Mouse (Mus musculus) heart, adult 18-20 months (tissue): ENCODE measurements at regions not wholly inside any gene's neighbourhood (a gene's known extent, or its start where the extent isn't known, plus 50 kb on each side); places are given as distances from the start of the nearest gene placed in this dataset.
"Not testable (repeated sequence)": the region's sequence is repeated elsewhere in the genome, so short reads cannot be mapped to it uniquely, and the experiment has no call there.

ENCODE experiments used
- DNase-seq, 2 experiments: peaks; one replicate each; pipeline ENCODE4 v3.0.0; 2021 to 2022; ENCODE audit warnings: mixed read lengths in 1 of 2

DNA sequence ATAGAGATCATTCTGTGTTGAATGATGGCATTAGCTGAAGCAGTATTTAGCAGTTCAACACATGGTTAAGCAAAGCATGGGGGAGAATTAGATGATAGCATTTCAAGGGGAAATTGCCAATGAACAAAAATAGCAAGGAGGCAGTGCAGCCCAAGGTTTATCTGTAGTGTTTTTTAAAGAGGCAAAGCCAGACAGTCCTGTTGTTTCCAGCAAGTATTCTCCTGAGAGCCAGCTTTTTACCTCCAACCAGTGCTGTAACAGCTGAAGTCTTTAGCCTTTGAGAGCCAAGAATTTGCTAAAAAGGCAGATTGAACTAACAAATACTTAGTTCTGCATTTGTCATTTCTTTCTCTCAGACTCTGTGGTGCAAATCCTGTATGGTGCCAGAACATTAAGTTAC, 305.1 kb upstream of the Arx start:
- peak; percentile 14 to 53 for DNase-seq

GRCm38 (mm10) chrX:93002236-93002976, 283.8 kb upstream of the Arx start:
- DNase-seq, result no peak

DNA sequence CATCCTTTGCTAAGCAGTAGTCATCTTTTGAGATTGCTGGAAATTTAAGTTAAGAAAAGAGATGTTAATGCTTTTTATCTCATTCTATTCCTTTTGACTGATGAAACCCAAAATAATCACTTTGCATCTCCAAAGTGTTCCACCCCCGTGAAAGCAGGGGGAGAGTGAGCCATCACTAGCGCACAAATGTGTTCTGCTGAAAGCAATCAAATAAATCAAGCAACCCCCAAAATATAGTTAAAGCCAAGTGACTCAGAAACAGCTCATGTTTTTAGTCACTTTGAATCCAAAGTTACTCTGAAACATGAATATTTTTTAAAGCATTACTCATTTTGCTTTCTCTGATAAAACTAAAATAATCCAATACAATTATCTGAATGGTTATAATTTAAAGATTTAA, 279.6 kb upstream of the Arx start:
- DNase-seq, result no peak

GRCm38 (mm10) chrX:93011578-93011977, 274.7 kb upstream of the Arx start:
- no peak for DNase-seq

- peak; percentile 8 to 38 for DNase-seq
Measured at GRCm38 (mm10) chrX:93016391-93016790, 269.9 kb upstream of the Arx start.

DNA sequence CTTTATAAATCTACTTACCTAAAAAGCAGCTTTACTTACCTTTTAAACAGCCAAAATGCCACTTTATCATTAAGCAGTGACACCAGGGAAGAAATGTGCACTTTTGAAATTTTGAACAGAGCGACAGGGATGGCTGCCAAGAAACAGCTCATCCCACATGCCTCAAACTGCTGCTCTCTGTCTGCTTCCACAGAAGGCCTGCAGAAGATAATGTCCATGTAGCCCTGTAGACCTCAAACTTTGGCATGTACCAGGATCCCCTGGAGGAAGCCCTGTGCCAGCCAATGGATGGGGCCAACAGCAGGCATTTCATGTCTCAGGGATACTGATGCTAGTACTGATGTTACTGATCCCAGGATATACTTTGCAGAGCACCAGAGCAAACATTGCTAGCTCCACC, 245.1 kb upstream of the Arx start:
- DNase-seq, result no peak

DNA sequence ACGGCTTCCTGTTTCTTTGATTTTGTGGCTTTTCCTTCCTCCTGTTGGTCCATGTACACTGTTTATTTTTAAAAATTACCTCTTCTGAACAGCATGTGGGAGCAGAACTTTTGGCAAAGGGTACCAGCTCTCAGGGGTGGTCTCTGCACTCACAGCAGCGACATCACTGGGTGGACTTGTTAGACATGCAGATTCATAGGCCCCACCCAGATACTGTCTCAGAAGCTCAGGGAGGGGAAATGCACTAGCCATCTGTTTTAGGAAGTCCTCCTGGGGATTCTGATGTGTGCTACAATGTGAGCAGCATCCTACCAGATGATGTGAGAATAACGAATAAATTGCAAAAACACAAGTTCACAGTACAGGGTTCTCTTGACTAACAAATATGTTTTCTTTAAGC, 243.5 kb upstream of the Arx start:
- DNase-seq, result peak; percentile 2 to 3

DNA sequence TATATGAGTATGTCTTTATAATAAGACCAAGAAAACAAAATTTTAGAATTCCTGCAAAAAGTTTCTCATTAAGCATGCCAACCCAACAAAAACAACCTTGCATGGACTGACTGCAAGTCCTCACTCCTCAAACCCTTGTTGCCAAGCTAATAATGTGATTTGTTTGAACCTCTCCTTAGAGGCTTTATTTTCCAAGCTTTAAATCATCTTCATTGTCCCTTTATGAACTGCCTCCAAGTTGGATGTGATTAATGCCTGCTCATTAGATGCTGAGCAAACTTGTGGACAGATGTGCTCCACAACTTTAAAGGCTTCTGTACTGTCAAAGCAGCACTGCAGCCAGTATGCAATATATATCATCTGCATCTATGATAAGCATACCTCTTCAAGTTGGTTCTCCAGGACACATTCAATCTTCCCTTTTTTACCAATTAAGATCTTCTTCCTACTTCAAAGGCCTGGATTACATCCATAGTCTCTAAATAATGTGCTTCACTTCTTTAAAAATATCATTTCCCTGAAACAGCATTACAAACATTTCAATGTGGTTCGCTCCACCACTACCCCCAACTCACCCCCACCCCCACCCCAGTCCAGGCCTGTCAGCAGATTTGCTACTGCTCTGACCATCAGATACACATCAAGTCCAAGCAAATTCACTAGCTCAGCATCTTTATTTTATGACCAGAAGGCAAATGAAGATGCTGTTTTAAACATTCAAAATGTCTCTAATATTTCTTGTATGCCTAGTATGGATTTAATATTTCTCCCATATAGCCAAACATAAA, 237.1 kb upstream of the Arx start:
- no peak for DNase-seq

DNA sequence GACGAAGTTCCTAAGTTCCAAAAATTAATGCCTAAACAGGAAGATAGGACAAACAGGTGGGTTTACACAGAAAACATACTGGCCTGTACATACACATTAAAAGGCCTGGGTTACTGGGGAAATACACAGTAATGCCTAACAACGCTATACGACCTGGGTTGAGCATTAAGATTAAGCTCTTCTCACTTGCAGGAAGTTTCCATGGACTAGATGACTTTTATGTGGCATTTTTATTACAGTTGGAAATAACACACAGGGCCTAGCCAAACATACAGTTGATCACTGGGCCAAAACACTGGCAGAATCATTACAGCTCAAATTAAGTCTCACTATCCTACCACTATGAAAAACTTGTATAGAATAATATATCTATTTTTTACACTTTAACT, 236.5 kb upstream of the Arx start:
- no peak for DNase-seq

DNA sequence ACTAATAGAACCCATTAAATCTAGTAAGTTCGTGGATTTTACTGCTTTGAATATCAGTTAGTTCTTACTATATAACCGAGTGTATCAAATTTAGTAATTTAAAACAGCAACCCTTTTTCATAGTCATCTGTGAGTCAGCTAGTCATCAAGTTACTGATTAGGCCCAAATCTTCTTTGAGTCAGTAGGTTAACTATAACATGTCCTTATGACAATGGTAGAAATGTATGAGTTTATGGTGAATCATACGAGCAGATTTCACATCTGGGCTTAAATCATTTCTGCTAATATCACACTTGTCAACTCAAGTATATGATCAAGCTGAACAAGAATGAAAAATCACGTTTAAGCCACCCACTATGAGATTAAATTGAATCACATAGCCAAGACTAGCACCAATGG, 226.7 kb upstream of the Arx start:
- no peak for DNase-seq

GRCm38 (mm10) chrX:93068884-93069283, 217.4 kb upstream of the Arx start:
- DNase-seq, result no peak

GRCm38 (mm10) chrX:93069569-93070289, 216.5 kb upstream of the Arx start:
- peak; percentile 22 to 57 for DNase-seq

GRCm38 (mm10) chrX:93070290-93070611, 216.0 kb upstream of the Arx start:
- DNase-seq, result no peak

- DNase-seq, result no peak
Measured at GRCm38 (mm10) chrX:93088976-93089375, 197.3 kb upstream of the Arx start.

DNA sequence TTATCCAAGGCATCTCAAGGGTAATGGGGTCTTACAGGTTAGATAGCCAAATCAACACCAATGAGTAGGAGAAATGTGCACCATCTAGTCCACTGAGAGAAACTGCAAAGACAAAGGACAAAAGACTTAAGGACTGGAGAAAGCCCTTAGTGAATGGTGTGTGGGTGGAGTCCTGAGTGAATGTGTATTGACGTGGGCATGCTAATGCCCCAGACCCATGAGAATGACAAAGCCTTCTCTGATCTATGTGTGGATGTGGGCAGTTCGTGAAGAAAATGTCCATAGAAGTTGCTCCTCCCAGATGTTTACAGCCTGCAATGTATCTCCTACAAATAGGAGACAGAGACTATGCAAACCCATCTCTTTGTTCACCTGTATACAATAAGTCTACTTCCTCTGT, 188.7 kb upstream of the Arx start:
- no peak for DNase-seq

GRCm38 (mm10) chrX:93107930-93108567, 178.2 kb upstream of the Arx start:
- no peak for DNase-seq

DNA sequence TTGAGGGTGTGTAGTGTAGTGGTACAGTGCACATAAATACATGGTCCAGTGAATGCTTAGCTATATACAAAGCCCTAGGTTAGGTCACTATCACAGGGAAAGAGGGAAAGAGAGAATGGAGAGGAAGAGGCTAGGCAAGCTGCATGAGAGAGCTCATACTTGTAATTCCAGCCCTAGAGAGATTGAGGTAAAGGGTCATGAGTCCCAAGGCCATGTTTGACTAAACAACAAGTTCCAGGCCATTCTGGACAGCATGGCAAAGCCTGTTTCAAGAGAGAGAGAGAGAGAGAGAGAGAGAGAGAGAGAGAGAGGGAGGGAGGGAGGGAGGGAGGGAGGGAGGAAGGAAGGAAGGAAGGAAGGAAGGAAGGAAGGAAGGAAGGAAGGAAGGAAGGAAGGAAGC, 131.9 kb upstream of the Arx start:
- DNase-seq, result not testable (repeated sequence)

DNA sequence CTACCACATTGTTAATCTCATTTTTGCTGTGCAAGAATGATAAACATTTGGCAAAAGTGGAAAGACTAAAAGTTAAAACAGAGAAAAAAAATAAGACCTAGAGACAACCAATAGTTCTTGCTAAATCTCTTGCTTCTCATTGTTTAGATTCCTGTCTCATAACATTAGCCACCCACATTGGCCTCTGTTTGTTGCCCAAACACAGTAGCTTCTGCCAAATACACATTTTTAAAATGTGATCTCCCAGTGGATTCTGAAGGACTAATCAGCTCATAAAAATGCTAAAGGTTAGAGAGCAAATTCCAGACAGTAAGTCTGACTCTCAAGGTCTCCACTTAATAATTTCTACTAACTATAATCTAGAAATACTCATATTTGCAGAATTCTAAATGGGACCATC, 127.1 kb upstream of the Arx start:
- DNase-seq, result peak in 1 of 2 experiments; percentile 16

- no peak for DNase-seq
Measured at GRCm38 (mm10) chrX:93160956-93161355, 125.3 kb upstream of the Arx start.
